Mouse (Mus musculus) spleen, postnatal 14 days (tissue): ENCODE measurements around the gene Topbp1.

ENCODE experiments used
- DNase-seq, 2 experiments: peaks; one replicate each; pipeline ENCODE4 v3.0.0; 2021 to 2022; ENCODE audit warnings: low spot score in 2 of 2

Topbp1 gene

GRCm38 (mm10) chr9:103304927-103305326 lies at the start of gene Topbp1, which contains the start of gene 1300017J02Rik:
Gene Topbp1, plus strand, starts transcription at chr9:103305215.
Gene 1300017J02Rik, minus strand, starts transcription at chr9:103305082.
- peak; percentile 84 to 92 for DNase-seq

GRCm38 (mm10) chr9:103265778-103266177 lies 39.2 kb upstream of the Topbp1 start:
- no peak for DNase-seq

- no peak for DNase-seq
These were observed 33.9 kb upstream of the Topbp1 start for GRCm38 (mm10) chr9:103271104-103271503.

GRCm38 (mm10) chr9:103274819-103275218 lies 30.2 kb upstream of the Topbp1 start:
- DNase-seq = no peak

GRCm38 (mm10) chr9:103275676-103276075 lies 29.3 kb upstream of the Topbp1 start:
- DNase-seq = no peak

GRCm38 (mm10) chr9:103276876-103277275 lies 28.1 kb upstream of the Topbp1 start:
- DNase-seq = no peak

GRCm38 (mm10) chr9:103286396-103286795 lies 18.6 kb upstream of the Topbp1 start:
- DNase-seq = no peak

- no peak for DNase-seq
These were observed 18.1 kb upstream of the Topbp1 start for GRCm38 (mm10) chr9:103286901-103287422.

- peak; percentile 56 to 68 for DNase-seq
These were observed 17.1 kb upstream of the Topbp1 start for GRCm38 (mm10) chr9:103287840-103288488.

- no peak for DNase-seq
These were observed 16.4 kb upstream of the Topbp1 start for GRCm38 (mm10) chr9:103288489-103289180.

- DNase-seq = no peak
These were observed 10.5 kb upstream of the Topbp1 start for GRCm38 (mm10) chr9:103294507-103294906.

- no peak for DNase-seq
These were observed 3.9 kb upstream of the Topbp1 start for GRCm38 (mm10) chr9:103301086-103301485.

- DNase-seq = no peak
These were observed 2.8 kb upstream of the Topbp1 start for GRCm38 (mm10) chr9:103302239-103302638.

- peak; percentile 31 to 67 for DNase-seq
These were observed 2.3 kb upstream of the Topbp1 start for GRCm38 (mm10) chr9:103302666-103303065.

- peak in 1 of 2 experiments; percentile 24 for DNase-seq
These were observed 472 bp downstream of the Topbp1 start for GRCm38 (mm10) chr9:103305332-103306041.

- DNase-seq = no peak
These were observed 4.8 kb downstream of the Topbp1 start for GRCm38 (mm10) chr9:103309832-103310231.

GRCm38 (mm10) chr9:103324678-103325077 lies 19.7 kb downstream of the Topbp1 start:
- no peak for DNase-seq

GRCm38 (mm10) chr9:103326449-103326848 lies 21.4 kb downstream of the Topbp1 start:
- DNase-seq = no peak

- DNase-seq = no peak
These were observed 27.6 kb downstream of the Topbp1 start for GRCm38 (mm10) chr9:103332663-103333062.

GRCm38 (mm10) chr9:103336912-103337311 lies 31.9 kb downstream of the Topbp1 start:
- DNase-seq = no peak

GRCm38 (mm10) chr9:103347045-103347444 lies 42.0 kb downstream of the Topbp1 start:
- no peak for DNase-seq

- DNase-seq = no peak
These were observed 43.0 kb downstream of the Topbp1 start for GRCm38 (mm10) chr9:103347996-103348490.
